Mouse (Mus musculus) embryo, embryonic 11.5 days (tissue): ENCODE measurements at regions not wholly inside any gene's neighbourhood (a gene's known extent, or its start where the extent isn't known, plus 50 kb on each side); places are given as distances from the start of the nearest gene placed in this dataset.
"Not testable (repeated sequence)": the region's sequence is repeated elsewhere in the genome, so short reads cannot be mapped to it uniquely, and the experiment has no call there.

Experiments used
- DNase-seq: peaks from one replicate; pipeline ENCODE4 v3.0.0-alpha.2; 2012; ENCODE audit warnings: low read depth, low spot score

- no peak for DNase-seq
Measured at GRCm38 (mm10) chr10:99320797-99321196, 57.8 kb downstream of the Dusp6 start.

GRCm38 (mm10) chr10:99323358-99323757, 60.3 kb downstream of the Dusp6 start:
- DNase-seq: no peak

DNA sequence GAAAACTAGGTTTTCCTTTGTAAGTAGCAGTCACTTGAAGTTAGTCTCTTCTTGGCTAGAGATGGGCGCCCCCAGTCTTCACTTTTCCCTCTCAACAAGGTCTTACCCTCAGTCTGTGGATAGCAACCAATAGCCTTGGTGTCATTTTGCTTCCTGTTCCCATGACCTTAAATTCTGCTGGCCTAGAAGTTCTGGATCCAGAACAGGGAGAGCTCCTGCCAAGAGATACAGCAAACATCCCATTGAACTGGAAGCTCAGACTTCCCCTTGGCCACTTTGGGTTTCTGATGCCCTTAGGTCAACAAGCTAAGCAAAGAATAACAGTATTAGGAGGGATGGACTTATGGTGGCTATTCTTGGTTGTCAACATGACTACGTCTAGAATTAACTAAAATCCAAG, 64.5 kb downstream of the Dusp6 start:
- DNase-seq: no peak

GRCm38 (mm10) chr10:99328568-99328967, 65.5 kb downstream of the Dusp6 start:
- DNase-seq: no peak

- DNase-seq: no peak
Measured at GRCm38 (mm10) chr10:99329469-99329868, 66.4 kb downstream of the Dusp6 start.

- DNase-seq: no peak
Measured at GRCm38 (mm10) chr10:99330519-99330918, 67.5 kb downstream of the Dusp6 start.

DNA sequence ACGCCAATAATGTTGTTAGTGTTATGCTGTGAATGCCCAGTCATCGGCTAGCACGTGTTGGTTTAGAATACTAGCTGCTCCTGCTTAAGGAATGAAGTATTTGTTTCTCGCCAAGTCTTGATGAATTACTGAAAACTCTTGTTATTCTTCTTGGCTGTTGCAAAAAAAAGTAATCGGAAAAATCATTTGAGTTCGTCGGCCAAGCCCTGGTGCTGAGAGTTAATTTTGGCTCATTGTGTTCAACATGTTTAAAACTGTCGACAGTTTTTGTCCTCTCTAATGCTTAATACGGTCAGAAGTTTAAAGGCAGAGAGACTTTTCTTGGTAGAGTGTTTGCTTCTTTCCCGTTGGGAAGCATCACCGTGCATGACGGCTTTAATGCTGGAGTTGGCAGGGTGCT, 68.8 kb downstream of the Dusp6 start:
- DNase-seq: no peak

DNA sequence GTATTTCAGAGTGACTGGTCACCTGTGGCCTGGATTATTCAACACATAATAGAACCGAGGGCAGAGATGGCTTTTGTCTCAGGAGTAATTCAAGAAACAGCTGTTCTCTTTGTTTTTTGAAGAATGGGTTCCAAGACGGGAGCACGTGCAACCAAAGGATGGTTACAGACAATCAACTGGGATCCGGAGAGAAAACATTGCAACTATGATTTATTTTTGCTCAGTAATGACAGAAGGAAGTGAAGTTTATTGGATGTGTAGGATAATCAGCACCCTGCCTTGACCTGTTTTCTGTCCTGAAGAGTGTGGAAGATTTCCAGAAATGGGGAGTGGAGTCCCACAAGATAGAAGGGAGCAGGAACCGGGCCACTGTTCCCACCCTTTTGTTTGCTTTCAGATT, 70.8 kb downstream of the Dusp6 start:
- no peak for DNase-seq

DNA sequence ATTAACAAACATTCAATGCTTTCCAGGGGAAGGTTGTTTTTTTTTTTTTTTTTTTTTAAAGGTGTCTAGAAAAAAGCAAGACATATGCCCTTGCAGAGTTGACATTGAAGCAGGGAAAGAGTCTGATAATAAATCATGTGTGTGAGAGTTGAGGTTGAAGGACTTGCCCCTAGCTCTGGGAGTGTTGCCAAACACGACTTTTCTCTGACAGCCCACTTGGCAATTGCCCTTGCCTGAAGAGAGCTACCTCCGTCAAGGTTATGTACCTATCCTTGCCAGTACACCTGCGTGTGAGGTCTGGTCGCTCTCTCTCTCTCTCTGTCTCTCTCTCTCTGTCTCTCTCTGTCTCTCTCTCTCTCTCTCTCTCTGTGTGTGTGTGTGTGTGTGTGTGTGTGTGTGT, 73.1 kb downstream of the Dusp6 start:
- no peak for DNase-seq

GRCm38 (mm10) chr10:99338790-99339189, 75.8 kb downstream of the Dusp6 start:
- not testable (repeated sequence) for DNase-seq

GRCm38 (mm10) chr10:99339291-99339912, 76.4 kb downstream of the Dusp6 start:
- not testable (repeated sequence) for DNase-seq

DNA sequence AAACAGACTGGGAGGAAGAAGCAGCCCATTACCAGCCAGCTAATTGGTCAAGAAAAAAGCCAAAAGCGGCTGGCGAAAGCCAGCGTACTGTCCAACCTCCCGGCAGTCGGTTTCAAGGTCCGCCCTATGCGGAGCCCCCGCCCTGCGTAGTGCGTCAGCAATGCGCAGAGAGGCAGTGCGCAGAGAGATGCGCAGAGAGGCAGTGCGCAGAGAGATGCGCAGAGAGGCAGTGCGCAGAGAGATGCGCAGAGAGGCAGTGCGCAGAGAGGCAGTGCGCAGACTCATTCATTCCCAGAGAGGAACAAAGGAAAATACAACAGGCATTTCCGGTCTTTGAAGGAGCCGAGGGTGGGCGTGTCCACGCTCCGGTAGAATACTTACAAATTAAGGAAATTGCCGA, 77.0 kb downstream of the Dusp6 start:
- DNase-seq: not testable (repeated sequence)

DNA sequence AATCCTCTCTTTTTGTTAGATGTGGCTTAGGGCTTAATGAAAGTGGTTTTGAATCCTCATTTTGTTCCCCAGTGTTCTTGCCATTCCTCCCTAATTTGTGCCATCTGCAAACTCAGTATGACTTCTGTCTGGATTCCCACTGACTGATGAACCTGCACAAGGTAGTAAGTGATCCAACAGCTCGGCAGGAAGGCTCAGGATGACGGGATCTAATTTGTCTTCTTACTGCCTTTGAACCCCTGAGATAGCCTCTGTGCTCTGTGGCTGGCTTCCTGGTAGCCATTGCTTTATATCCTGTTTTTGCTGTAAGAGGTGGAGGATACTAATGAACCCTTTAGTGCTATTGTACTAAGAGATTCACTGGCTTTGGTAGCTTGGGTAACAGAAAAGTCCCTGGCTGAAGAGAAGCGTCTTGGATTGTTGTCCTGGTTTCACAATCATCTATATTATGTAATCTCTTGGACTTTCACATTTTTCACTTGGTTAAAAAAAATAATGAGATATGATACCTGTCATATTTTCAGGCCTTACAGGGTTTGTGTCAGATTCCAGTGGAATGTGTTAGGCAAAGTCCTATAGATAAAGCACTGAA, 86.2 kb downstream of the Dusp6 start:
- no peak for DNase-seq

- DNase-seq: peak; percentile 45
Measured at GRCm38 (mm10) chr10:99353541-99354292, 90.7 kb downstream of the Dusp6 start.

DNA sequence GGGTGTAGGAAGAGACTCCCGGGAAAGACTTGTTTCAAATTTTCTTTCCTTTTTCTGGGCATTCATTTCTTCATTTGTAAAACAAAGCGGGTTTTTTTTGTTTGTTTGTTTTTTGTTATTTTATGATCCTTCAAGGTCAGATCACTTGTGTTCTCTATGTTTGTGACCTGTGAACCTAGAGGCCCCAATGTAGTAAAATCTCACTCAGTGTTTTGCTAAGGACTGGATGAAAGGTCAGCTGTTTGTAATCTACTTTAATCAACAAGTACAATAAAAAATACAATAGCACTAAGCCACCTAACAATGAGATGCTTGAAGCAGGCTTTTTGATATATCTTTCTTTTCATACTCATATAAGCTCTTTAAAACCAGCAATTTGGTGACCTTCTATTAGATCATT, 91.3 kb downstream of the Dusp6 start:
- no peak for DNase-seq

- DNase-seq: no peak
Measured at GRCm38 (mm10) chr10:99355303-99355702, 92.3 kb downstream of the Dusp6 start.

GRCm38 (mm10) chr10:99356221-99356620, 93.2 kb downstream of the Dusp6 start:
- no peak for DNase-seq

GRCm38 (mm10) chr10:99356883-99357282, 93.9 kb downstream of the Dusp6 start:
- DNase-seq: no peak

DNA sequence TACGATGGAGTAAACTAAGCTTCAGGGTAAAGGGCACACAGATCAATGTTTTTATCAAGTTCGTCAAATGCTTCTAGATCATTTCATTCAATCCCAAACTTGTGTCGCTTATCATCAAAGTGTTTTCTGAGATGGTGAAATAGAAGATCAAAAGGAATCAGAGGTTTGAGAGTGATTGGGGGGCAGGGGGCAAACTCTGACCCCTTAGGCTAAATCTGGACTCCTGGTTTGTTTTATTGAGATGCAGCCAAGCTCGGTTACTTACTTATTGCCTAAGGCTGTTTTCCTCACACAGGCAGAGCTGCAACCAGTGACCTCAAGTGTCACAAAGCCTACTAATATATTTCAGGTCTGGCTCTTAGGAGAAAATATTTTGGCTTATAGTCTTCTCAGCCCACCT, 94.3 kb downstream of the Dusp6 start:
- DNase-seq: no peak

DNA sequence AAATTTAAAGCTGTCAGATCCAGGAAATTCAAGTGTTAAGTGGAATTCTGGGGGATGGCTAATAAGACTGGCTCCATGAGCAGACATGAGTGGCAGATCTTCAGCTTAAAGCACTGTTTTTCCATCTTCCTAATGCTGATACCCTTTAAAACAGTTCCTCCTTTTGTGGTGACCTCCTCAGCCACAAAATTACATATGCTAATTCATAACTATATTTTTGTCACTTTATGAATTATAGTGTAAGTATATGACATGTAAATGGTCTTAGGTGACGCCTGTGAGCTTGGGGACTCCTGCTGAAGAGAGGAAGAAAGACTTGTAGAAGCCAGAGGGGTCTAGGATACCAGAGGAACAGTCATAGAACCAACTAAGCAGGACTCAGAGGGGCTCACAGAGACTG, 95.2 kb downstream of the Dusp6 start:
- no peak for DNase-seq

GRCm38 (mm10) chr10:99359439-99359866, 96.4 kb downstream of the Dusp6 start:
- no peak for DNase-seq

- DNase-seq: not testable (repeated sequence)
Measured at GRCm38 (mm10) chr10:99360601-99361000, 97.6 kb downstream of the Dusp6 start.

GRCm38 (mm10) chr10:99366162-99366561, 103.1 kb downstream of the Dusp6 start:
- DNase-seq: no peak
